Mouse (Mus musculus): ENCODE results near the gene Mbd6.
"Not testable (repeated sequence)": the region's sequence is repeated elsewhere in the genome, so short reads cannot be mapped to it uniquely, and the experiment has no call there.

Mbd6 gene

DNA sequence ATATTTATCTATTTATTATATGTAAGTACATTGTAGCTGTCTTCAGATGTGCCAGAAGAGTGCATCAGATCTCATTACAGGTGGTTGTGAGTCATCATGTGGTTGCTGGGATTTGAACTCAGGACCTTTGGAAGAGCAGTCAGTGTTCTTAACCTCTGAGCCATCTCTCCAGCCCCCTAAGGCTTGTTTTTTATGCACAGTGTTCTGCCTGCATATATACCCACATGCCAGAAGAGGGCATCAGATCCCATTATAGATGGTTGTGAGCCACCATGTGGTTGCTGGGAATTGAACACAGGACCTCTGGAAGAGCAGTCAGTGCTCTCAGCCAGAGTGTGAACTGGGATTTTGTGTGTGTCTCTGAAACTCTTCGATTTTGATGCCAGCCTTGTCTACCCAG is 26.1 kb upstream of the Mbd6 start:
- CTCF ChIA-PET: not testable (repeated sequence)

DNA sequence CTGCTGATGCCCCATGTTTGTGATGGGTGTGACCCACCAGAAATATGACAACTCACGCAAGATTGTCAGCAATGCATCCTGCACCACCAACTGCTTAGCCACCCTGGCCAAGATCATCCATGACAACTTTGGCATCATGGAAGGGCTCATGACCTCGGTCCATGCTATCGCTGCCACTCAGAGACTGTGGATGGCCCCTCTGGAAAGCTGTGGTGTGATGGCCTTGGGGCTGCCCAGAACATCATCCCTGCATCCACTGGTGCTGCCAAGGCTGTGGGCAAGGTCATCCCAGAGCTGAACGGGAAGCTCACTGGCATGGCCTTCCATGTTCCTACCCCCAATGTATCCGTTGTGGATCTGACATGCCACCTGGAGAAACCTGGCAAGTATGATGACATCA is 24.7 kb upstream of the Mbd6 start:
- CTCF ChIA-PET: interaction anchor here (0.6 kb wide), 1 partner anchor 81 kb away, joined by 11 read pairs; no protein-coding TSS in a partner anchor

DNA sequence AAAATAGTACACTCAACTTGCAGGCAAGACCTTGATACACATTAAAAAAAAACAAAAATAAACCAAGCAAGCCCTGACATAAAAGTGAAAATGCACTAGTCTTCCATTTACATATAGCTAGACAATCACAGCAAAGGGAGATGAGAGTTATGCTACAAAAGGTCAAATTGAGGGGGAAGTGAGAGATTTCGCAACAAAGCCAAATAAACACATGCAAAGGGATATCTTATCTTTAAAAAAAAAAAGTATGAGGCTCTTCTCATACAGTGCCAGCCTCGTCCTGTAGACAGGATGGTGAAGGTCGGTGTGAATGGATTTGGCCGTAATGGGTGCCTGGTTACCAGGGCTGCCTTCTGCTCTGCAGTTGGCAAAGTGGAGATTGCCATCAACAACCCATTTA is 24.0 kb upstream of the Mbd6 start:
- CTCF ChIA-PET: interaction anchor here (1.2 kb wide), 1 partner anchor 21 kb away, joined by 5 read pairs; no protein-coding TSS in a partner anchor

DNA sequence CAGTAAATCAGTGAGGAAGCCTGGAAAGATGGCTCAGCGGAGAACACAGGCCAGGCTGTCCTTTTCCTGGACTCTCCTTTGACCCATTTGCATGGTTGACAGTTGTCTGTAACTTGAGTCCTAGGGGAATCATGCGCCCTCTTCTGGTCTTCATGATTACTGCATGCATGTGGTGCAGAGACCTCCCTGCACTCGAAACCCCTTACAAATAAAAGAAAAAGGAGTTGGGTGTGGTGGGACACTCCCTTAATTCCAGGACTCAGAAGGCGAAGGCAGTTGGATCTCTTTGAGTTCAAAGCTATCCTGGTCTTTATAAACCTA is 23.5 kb upstream of the Mbd6 start:
- CTCF ChIA-PET: interaction anchor here (0.6 to 1.2 kb wide), 2 partner anchors 11 to 20 kb away, joined by 3 to 5 read pairs; no protein-coding TSS in a partner anchor

DNA sequence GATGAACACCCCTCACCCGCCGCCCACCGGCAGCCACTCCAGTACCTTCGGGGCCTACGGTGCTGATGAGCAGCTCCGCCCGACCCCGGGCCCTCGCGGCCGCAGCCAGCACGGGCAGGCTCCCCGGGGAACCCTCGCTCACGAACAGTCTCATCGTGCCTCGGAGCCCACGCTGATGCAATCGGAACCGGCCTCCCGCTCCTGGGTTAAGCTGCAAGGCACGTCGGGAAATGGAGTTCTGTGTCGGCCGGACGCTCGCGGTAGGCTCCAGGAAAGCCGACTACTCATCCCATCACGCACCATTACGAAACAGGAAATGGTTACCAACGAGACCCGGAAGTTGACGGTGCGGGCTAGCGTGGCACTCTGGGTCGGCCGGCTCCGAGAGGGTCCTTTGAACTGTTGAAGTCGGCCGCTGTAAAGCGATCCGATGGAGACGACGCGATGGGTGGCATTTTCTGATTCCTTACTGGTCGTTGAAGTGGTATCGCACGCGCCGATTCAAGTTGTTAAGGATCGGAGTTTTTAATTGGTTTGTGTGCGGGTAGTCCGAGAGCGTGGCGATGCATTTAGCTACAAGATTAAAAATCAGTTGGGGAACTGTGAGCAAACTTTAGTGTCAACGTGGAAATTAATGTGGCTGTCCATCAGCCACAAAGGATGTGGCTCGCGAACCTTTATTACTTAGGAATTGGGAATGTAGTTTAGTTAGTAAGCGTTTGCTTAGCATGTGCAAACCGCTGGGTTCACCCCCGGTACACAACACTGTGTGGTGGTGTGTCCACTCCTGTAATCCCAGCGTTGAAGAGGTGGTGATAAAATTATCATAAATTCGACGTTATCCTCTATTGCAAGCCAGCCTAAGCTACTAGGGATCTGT is 22.9 kb upstream of the Mbd6 start, which contains the start of gene Mars:
Gene Mars, minus strand, starts transcription at position 311 of the 880 bp plus-strand sequence.
- CTCF ChIA-PET: interaction anchor here (0.6 to 1.2 kb wide), 2 partner anchors 11 to 19 kb away, joined by 3 to 5 read pairs; no protein-coding TSS in a partner anchor

DNA sequence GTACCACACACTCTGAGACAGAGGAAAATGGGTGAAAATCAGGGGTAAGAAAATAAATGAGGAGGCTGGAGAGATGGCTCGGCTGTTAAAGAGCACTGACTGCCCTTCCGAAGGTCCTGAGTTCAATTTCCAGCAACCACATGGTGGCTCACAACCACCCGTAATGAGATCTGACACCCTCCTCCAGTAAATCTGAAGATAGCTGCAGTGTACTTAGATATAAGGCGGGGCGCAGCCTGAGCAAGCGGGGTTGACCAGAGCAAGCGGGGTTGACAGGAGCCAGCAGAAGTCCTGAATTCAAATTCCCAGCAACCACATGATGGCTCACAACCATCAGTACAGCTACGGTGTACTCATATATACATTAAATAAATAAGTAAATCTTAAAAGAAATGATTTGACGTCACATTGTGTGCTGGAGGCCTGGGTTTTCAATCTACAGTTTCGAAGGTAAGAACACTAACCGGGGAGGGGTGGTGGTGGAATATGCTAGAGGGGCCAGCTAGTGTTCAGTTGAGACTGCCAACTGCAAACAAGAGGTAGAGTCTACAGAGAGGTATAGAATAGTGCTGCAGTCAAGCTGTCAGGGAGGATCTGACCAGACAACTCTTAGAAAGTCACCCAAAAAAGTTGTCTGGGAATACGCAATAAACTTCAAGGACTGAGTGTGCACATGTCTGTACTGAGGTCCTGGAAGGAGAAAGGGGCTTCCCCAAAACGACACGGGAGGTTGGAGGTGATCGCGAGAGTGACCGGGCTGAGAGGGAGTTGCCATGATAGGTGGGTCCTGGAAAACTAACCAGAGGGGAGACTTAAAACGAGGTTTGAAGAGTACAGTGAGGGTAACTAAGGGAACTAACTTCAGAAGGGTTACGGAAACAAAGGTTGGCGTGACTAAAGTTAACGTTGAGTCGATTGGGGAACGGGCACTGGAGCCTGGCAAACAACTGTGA is 22.0 kb upstream of the Mbd6 start:
- CTCF ChIA-PET: no interaction called here

DNA sequence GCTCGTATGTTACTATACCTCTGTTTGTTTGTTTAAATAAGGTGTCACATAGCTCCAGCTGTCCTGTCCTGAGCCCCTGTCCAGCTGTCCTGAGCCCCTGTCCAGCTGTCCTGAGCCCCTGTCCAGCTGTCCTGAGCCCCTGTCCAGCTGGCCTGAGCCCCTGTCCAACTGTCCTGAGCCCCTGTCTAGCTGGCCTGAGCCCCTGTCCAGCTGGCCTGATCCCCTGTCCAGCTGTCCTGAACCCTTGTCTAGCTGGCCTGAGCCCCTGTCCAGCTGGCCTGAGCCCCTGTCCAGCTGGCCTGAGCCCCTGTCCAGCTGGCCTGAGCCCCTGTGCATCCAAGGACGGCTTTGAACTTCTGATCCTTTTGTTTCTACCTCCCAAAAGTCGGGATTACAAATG is 20.3 kb upstream of the Mbd6 start:
- CTCF ChIA-PET: not testable (repeated sequence)

DNA sequence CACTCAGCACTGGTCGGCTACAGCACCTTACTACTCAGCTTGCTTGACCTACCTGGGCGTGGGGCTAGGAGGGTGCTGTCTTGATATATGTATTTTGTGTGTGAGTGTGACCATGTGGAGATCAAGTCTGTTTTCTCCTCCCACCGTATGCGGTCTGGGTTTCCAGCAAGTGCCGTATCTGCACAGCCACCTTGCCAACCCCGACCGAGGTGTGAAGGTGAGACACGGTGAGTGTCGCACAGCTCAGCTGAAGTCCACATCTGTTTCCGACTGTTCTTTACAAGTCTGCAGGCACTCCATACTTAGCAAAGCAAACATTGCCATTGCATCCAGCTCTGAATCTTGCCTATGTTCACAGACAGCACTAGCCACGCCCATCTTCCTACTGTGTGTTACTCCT is 14.3 kb upstream of the Mbd6 start:
- CTCF ChIA-PET: no interaction called here

DNA sequence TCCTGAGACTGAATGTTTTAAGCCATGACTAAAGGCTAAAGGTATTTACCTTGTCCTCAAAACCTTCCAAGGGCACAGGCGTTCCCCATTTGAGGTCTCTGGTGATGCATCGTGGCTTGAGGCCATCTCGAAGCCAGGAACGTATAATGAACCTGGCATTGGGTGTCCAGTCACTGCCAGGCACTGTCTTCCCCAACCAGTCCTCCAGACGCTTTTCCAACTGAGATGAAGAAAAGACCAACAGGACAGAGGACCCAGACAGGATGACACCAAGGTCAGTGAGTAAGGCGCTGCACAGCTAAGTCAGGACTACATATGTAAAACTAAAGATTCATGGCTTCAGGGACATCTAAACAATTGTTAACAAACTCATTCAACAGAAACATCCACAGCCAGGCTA is 11.5 kb upstream of the Mbd6 start:
- CTCF ChIA-PET: no interaction called here

DNA sequence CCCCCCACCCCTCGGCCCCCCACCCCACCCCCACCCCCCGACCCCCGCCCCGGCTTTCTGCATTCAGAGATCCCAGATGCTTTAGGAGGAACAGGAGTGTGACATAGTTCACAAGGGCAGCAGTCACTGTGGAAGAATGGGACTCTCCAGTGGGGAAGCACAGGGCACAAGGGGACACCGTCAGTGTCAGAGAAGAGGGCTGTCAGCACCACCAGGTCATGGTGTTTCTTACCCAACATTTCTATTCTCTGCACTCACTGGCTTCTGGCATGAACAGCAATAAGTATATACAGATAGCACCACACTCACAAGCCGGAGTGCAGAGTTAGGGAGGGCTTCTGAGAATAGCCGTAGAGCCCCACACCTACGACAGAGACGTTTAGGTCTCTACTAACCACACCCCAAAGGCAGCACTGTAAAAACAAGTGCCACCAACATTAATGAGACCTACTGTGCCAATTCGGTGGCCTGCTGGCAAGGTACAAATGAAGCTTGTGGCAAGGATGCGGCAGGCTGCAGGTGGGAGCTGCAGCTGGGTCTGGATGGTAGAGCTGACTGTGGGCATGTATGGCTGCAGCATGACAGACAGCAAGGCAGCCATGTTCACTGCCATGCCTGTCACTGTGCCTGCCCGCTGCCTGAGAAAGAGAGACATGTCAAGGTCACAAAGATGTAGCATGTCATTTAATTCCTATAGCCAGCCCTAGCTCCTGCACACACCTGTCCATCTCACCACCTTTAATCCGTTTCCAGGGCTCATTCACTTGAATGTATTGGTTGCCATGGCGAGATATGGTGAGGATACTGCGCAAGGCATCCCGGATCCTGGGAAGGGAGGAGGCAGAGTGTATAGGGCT is 8.4 kb upstream of the Mbd6 start:
- CTCF ChIA-PET: no interaction called here

DNA sequence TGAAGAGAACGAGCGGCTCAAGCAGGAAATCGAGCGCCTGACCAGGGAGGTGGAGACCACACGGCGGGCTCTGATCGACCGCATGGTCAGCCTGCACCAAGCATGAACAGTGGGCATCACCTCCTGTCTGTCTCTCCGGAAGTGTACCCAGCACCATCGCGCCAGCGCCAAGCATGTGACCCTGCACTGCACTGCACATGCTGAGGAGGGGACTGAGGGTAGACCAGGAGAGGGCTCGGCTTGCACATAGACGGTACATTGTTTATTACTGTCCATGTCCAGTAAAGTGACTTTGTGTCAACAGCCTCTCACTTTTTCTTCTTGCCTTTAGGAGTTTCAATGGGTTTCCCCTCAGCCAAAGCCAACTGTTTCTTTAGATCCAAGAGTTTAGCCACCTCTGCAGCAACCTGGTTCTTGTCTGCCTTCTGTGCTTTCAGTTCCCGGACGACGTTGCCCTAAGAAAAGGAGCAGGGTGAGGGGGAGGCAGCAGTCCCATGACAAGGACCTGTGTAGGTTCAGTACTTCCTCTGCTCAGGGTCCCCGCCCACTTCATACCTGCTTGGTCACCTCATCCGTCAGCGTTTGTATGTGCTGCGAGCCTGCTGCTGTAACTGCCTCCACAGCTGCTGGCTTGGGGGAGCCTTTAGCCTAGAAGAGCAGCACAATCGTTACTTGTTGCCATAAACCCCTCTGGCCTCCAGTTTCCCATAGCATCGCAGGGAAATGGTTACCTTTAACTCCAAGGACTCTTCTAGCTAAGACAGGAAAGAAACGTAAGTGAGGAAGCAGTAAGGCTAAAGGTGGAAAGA is 7.4 kb upstream of the Mbd6 start:
- CTCF ChIA-PET: no interaction called here

DNA sequence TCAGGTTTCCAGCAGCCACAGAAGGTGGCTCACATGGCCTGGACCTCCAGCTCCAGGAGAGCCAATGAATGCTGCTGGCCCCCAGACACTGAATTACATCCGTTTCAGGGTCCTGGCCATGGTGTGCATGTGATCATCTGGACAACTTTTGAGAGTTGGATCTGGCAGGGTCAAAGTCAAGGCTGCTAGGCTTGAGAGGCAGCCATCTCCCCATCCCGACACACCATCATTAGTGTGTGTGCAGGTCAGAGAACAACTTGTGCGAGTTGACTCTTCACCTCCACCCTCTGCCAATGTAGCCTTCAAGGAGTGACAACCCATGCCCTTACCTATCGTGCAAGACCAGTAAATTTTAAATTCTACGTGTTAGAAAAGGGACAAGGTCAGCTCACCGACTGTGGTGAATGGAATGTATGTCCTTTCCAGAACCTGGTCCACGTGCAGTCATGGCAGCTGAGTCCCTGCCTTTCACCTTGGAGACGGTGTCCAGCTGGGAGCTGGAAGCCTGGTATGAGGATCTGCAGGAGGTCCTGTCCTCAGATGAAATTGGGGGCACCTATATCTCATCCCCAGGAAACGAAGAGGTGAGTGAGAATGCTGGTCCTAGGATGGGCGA is 6.2 kb upstream of the Mbd6 start:
- CTCF ChIA-PET: interaction anchor here (0.6 kb wide), 1 partner anchor 9 kb away, joined by 3 read pairs; no protein-coding TSS in a partner anchor

DNA sequence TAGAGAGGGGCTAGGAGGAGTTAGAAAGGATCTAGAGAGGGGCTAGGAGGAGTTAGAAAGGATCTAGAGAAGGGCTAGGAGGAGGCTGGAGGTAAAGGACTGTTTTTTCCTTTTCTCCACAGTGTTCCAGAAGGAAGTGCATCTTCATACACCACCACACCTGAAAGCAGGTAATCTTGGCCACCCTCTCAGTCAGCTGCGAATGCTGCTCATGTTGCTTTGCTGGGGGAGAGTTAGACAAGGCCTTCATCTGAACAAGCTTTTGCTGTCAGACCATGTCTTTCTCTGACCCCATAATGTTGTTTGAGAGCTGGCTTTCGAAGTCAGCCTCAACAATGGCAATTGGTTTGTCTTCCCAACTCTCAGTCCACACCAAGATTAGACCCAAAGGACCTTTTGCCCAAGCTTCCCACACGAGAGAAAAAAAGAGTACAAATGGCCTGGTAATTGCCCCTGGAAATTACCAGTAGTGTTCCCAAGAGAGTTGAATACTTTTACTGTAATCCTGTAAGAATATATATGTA is 4.8 kb upstream of the Mbd6 start:
- CTCF ChIA-PET: no interaction called here

DNA sequence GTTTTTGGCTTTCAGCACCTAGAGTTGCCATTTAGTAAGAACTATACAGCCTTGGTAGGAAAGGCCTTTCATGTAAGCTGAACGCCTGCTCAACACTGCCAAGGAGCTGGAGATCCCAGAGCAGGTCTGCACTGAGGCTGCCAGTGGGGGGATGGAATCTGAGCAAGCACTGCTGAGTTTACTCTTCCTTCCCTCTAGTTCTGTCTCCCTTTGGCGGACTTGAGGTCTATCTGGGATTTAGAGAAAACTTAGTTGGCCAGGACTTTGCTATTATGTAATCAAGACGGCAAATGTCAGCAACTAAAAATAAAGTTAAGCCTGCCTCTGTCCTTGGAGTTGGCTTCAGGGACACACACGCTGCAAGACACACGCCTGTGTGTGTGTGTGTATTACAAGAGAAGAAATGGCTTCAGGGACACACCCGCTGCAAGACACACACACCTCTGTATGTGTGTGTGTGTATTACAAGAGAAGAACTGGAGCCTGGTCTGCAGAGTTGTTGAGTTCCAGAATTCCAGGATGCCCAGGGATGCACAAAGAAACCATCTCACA is 4.2 kb upstream of the Mbd6 start:
- CTCF ChIA-PET: interaction anchor here (1.9 kb wide), 1 partner anchor 19 kb away, joined by 5 read pairs; no protein-coding TSS in a partner anchor

DNA sequence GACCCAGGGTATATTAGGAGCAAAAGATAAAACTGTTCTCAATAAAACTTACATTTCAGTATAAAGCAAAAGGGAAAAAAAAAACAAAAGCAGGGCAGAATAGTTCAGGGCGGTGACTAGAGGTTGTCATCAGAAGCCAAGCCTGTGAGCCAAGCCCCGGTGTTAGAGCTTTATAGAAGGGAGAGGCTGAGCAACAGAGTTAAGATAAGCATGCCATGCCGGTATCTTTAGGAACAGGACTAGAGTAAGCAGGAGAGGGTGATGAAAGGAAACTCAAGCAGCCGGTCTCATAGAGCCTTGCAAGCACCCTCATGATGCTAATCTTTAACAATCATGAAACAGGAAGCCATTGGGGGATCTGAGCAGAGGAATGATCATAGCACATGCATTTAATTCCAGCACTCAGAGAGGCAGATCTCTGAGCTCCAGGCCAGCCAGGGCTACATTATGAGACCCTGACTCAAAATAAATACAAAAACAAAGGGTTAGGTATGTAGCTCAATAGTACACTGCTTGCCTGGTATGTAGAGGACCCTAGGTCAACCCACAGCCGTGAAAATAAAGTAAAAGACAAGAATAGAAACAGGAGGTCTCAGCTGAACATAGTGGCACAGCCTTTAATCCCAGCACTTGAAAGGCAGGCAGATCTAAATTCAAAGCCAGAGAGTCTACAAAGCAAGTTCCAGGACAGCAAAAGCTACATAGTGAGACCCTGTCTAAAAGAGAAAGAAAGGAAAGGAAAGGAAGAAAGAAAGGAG is 3.2 kb upstream of the Mbd6 start:
- CTCF ChIA-PET: interaction anchor here (1.9 kb wide), 1 partner anchor 20 kb away, joined by 5 read pairs; no protein-coding TSS in a partner anchor

DNA sequence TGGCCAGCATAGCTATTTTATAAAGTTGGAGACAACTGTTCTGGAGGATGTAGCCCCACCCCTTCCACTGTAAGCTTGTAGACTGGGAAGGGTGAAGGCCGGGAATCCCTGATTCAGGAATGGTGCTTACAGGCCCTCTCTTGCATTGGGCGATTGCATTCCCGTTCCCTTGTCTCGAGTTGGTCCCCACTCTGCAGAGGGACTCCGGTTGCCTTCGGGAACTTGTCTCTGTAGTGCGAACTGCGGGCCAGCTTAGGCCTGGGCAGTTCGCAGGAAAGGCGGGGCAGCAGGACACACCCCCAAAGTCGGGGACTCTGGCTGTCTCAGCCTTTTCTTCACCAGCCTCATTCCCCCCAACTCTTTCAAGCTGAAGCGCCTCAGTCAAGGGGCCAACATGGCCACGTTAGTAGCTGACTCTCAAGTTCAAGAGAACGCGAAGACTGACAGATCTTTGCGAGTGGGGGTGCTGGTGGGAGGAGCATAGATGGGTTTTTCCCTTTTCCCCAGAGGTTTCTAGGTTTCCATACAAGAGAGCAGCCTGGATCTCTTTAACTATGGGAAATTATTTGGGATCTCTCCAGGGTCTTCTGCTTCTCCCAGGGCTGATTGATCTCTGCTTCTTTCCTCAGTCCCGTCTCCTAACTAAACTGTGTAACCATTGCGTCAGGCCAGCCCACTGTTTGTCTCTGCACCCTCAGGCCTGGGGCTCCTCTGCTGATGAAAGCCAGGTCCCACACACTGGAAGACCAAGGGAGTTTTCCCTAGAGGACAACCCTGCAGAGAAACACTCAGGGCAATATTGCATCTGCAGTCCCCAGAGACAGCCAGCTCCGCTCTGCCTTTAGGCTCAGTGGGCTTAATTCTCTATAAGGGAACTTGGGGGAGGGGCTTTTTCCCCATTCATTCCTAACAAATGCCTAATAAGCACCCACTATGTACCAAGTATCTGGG is 2.4 kb upstream of the Mbd6 start:
- CTCF ChIA-PET: interaction anchor here (1.9 kb wide), 1 partner anchor 21 kb away, joined by 5 read pairs; no protein-coding TSS in a partner anchor

DNA sequence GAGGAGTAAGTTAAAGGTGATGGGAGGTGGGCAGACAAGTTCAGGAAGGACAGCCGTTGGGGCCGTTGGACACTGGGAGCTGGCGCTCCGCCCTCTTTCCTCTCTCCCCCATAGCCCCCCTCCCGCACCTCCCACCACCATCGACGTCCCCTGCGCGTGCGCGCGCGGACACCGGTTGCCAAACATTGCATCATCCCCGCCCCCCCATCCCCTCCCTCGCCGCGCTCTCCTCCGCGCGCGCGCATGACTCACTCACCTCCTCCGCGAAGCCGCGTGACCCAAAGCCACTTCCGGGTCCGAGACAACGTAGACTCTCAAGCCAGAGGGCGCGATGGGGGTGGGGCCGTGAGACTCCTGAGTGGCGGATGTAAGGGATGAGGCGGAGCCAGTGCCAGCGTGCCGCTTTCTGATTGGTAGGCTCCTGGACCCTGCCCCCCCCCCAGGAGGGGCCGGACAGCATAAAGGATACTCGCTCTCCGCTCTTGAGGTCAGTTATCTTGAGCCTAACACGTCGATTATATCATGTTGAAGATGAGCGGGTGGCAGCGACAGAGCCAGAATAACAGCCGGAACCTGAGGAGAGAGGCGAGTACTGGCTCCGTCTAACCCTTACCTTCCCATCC is 1.6 kb upstream of the Mbd6 start:
- CTCF ChIA-PET: no interaction called here

Measured in spleen, embryonic (tissue).